Mouse (Mus musculus) heart, embryonic 12.5 days (tissue): ENCODE results near the gene U90926. TPM values are rescaled to one million over a fixed set of nuclear protein-coding genes. Genes with fewer than 3 reads are reported as not detected.
"Not testable (repeated sequence)": the region's sequence is repeated elsewhere in the genome, so short reads cannot be mapped to it uniquely, and the experiment has no call there.

ENCODE experiments used
- ATAC-seq: fragments of 200-750 bp; cut with Nextera tagmentation; 2 replicates; pipeline ENCODE4 v1.8.0; 2017; ENCODE audit warnings: moderate TSS enrichment, moderate library complexity; ENCODE audit not compliant: insufficient number of reproducible peaks, low FRiP score
- H3K27ac ChIP-seq: fragments of 300-500 bp; sonication (generic); 2 replicates; pipeline ENCODE4 v1.5.1; 2016; ENCODE audit warnings: mild to moderate bottlenecking, moderate library complexity; ENCODE audit not compliant: poor library complexity, severe bottlenecking
- H3K27me3 ChIP-seq: fragments of 300-500 bp; sonication (generic); replicated peaks from 2 replicates; pipeline ENCODE4 v1.6.1; 2016; ENCODE audit warnings: mild to moderate bottlenecking, moderate library complexity
- H3K36me3 ChIP-seq: fragments of 300-500 bp; sonication (generic); 2 replicates; pipeline ENCODE4 v1.6.1; 2016; ENCODE audit warnings: mild to moderate bottlenecking, moderate library complexity
- H3K4me1 ChIP-seq: fragments of 300-500 bp; sonication (generic); replicated peaks from 2 replicates; pipeline ENCODE4 v1.6.1; 2016; ENCODE audit warnings: mild to moderate bottlenecking
- H3K4me2 ChIP-seq: fragments of 300-500 bp; sonication (generic); 2 replicates; pipeline ENCODE4 v1.6.1; 2016; ENCODE audit warnings: mild to moderate bottlenecking, moderate library complexity
- H3K4me3 ChIP-seq: fragments of 300-500 bp; sonication (generic); 2 replicates; pipeline ENCODE4 v1.5.1; 2016; ENCODE audit warnings: mild to moderate bottlenecking
- H3K9ac ChIP-seq: fragments of 300-500 bp; sonication (generic); 2 replicates; pipeline ENCODE4 v1.6.1; 2016; ENCODE audit warnings: mild to moderate bottlenecking, moderate library complexity
- H3K9me3 ChIP-seq: fragments of 300-500 bp; sonication (generic); replicated peaks from 2 replicates; pipeline ENCODE4 v1.6.1; 2016; ENCODE audit warnings: mild to moderate bottlenecking, moderate library complexity
- WGBS: fragments of 180-500 bp; shearing (Covaris S2); methylation state at CpG from one replicate; pipeline ENCODE4 v1.1.7; 2016; 5-methylcytosine and 5-hydroxymethylcytosine counted together
- polyA plus RNA-seq: library from polyadenylated mRNA; unstranded; fragments of >200 nt; fragmentation: Nextera tagmentation; extraction: Ambion mirVana; gene quantifications from 2 replicates; pipeline ENCODE4 v1.2.1, GENCODE M21; 2016

U90926 gene
- polyA plus RNA-seq, 1 experiment from 2014 or later, result not detected

GRCm38 (mm10) chr5:92218915-92219793 lies 3.9 kb upstream of the U90926 start:
- Histone ChIP-seq H3K4me2 (no peak overlapping the region), H3K27ac (no peak overlapping the region), H3K27me3 (no peaks in the 10 kb centered on the region), H3K36me3 (no peaks in the 10 kb centered on the region), H3K4me3 (no peak overlapping the region), H3K4me1 (0 out of 2 replicates have a peak, but pooled peaks cover 10% of the 10 kb centered on the region), H3K9me3 (no peaks in the 10 kb centered on the region), H3K9ac (no peak overlapping the region)
- WGBS, result 58% methylated on average over 17 of the region's 17 CpGs
- no peak for ATAC-seq

DNA sequence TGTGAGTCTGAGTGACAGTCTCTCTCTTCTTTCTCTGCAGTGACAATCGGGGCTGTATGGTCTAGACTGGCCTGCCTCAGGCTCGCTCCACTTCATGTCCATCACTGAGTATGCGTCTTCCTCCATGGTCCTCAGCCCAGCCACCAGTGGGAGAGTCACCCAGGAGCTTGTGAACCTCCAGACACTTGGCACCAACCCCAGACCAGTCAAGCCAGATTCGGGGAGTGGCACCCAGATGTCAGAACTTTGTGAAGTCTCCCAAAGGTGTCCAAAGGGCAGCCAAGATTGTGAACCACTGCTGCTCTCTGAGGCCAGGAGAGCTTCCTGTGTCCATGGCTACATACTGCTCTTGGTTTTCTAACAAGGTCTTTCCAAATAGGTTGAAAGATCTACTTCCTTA lies 3.0 kb downstream of the U90926 start:
- H3K27me3 ChIP-seq, result no peaks in the 10 kb centered on the region
- H3K4me2 ChIP-seq, result no peak overlapping the region
- no peaks in the 10 kb centered on the region for H3K9me3 ChIP-seq
- no peak overlapping the region for H3K4me3 ChIP-seq
- H3K4me1 ChIP-seq, result no peaks in the 10 kb centered on the region
- H3K9ac ChIP-seq, result no peak overlapping the region
- H3K36me3 ChIP-seq, result no peaks in the 10 kb centered on the region
- H3K27ac ChIP-seq, result no peak overlapping the region
- 83% methylated on average over 4 of the region's 4 CpGs for WGBS
- no peak for ATAC-seq

- 63% methylated on average over 8 of the region's 8 CpGs for WGBS
- Histone ChIP-seq H3K4me2 (no peak overlapping the region), H3K9ac (no peak overlapping the region), H3K36me3 (peaks cover 4% of the 10 kb centered on the region), H3K27me3 (no peaks in the 10 kb centered on the region), H3K9me3 (no peaks in the 10 kb centered on the region), H3K4me3 (no peak overlapping the region), H3K4me1 (no peaks in the 10 kb centered on the region; the same call in 1 of the 2 replicates), H3K27ac (no peak overlapping the region)
- no peak for ATAC-seq
These were observed 5.0 kb downstream of the U90926 start for GRCm38 (mm10) chr5:92210205-92210604.

DNA sequence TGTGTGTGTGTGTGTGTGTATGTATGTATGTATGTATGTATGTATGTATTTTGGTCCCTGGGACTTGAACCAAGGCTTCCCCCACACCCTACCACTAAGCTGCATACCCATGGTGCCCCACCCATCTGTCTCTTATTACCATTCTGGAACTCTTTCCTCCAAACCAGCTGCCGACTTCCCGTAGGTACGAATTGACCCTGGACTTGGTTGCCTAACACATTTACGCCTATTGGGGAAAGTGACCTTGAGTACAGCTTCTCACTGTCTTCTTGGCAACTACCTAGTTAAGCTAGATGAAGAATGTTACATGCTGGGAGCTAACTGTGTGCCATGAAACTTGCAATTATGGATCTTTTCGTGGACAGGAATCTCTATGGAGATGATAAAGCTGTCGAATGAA lies 9.1 kb downstream of the U90926 start:
- Histone ChIP-seq H3K4me2 (no peak overlapping the region), H3K27me3 (no peaks in the 10 kb centered on the region), H3K4me3 (no peak overlapping the region), H3K36me3 (peaks cover 35% of the 10 kb centered on the region), H3K9ac (no peak overlapping the region), H3K9me3 (no peaks in the 10 kb centered on the region), H3K4me1 (peaks cover 13% of the 10 kb centered on the region), H3K27ac (no peak overlapping the region)
- WGBS, result 94% methylated on average over 6 of the region's 6 CpGs
- ATAC-seq, result no peak

- no peak overlapping the region for H3K4me2 ChIP-seq
- no peak for ATAC-seq
- peaks cover 13% of the 10 kb centered on the region for H3K4me1 ChIP-seq
- no peak overlapping the region for H3K27ac ChIP-seq
- no peak overlapping the region for H3K9ac ChIP-seq
- H3K4me3 ChIP-seq, result no peak overlapping the region
- H3K9me3 ChIP-seq, result no peaks in the 10 kb centered on the region
- peaks cover 39% of the 10 kb centered on the region for H3K36me3 ChIP-seq
- no peaks in the 10 kb centered on the region for H3K27me3 ChIP-seq
- WGBS, result 90% methylated on average over 5 of the region's 5 CpGs
These were observed 9.5 kb downstream of the U90926 start for GRCm38 (mm10) chr5:92205706-92206105.

GRCm38 (mm10) chr5:92205184-92205583 lies 10.0 kb downstream of the U90926 start:
- Histone ChIP-seq H3K4me1 (peaks cover 13% of the 10 kb centered on the region), H3K4me3 (no peak overlapping the region), H3K27me3 (no peaks in the 10 kb centered on the region), H3K27ac (no peak overlapping the region), H3K4me2 (no peak overlapping the region), H3K36me3 (peaks cover 43% of the 10 kb centered on the region), H3K9ac (no peak overlapping the region), H3K9me3 (no peaks in the 10 kb centered on the region)
- 91% methylated on average over 7 of the region's 7 CpGs for whole genome bisulfite sequencing
- ATAC-seq, result no peak

- peaks cover 13% of the 10 kb centered on the region for H3K4me1 ChIP-seq
- H3K4me2 ChIP-seq, result no peak overlapping the region
- no peak overlapping the region for H3K4me3 ChIP-seq
- H3K36me3 ChIP-seq, result peaks cover 51% of the 10 kb centered on the region
- 0 out of 2 replicates have a peak, but pooled peaks have one; percentile 68 for ATAC-seq
- 39% methylated on average over 6 of the region's 6 CpGs for WGBS
- H3K9ac ChIP-seq, result no peak overlapping the region
- H3K27me3 ChIP-seq, result no peaks in the 10 kb centered on the region
- H3K27ac ChIP-seq, result peak overlapping the region; percentile 16; the same call in 1 of the 2 replicates
- no peaks in the 10 kb centered on the region for H3K9me3 ChIP-seq
These were observed 10.8 kb downstream of the U90926 start for GRCm38 (mm10) chr5:92204162-92205036.

DNA sequence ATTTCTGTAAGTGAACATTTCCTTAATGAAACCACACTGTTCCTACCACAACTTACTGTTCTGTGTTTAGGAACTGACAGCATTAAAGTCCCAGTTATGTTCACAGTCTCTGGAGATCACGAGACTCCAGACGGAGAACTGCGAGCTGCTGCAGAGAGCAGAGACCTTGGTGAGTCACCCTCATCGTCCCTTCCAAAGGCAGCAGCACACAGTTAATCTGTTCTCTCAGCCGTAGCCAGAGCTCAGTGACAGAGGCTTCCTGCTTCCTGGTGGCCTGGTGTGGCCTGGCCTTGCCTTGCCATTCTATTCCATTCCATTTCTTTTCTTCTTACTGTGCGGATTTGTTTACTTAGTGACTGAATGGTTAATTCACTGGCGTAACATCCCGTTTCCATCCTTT lies 16.9 kb downstream of the U90926 start:
- H3K9ac ChIP-seq, result no peak overlapping the region
- H3K4me3 ChIP-seq, result no peak overlapping the region
- no peaks in the 10 kb centered on the region for H3K4me1 ChIP-seq
- no peak overlapping the region for H3K4me2 ChIP-seq
- no peak for ATAC-seq
- no peaks in the 10 kb centered on the region for H3K9me3 ChIP-seq
- H3K27ac ChIP-seq, result no peak overlapping the region
- WGBS, result 70% methylated on average over 8 of the region's 8 CpGs
- H3K27me3 ChIP-seq, result no peaks in the 10 kb centered on the region
- H3K36me3 ChIP-seq, result peaks cover 86% of the 10 kb centered on the region

GRCm38 (mm10) chr5:92196895-92197811 lies 18.1 kb downstream of the U90926 start:
- peaks cover 87% of the 10 kb centered on the region for H3K36me3 ChIP-seq
- H3K4me3 ChIP-seq, result no peak overlapping the region
- H3K4me1 ChIP-seq, result no peaks in the 10 kb centered on the region
- ATAC-seq, result no peak
- H3K27me3 ChIP-seq, result no peaks in the 10 kb centered on the region
- H3K9ac ChIP-seq, result no peak overlapping the region
- H3K9me3 ChIP-seq, result no peaks in the 10 kb centered on the region
- no peak overlapping the region for H3K4me2 ChIP-seq
- no peak overlapping the region for H3K27ac ChIP-seq
- WGBS, result 85% methylated on average over 15 of the region's 15 CpGs

DNA sequence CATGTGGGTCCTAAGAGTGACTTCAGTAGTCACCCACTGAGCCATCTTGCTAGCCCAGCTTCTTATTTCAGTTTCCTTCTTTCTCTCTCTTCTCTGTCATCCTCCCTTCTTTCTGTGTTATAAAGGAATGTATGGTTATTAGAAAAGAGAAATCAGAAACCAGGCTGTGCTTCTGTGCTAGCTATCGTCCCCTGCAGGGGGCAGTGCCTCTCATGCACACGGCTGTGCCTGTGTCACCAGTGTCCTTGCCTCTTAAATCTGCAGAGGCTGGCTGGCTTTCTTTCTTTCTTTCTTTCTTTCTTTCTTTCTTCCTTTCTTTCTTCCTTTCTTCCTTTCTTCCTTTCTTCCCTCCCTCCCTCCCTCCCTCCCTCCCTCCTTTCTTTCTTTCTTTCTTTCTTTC lies 19.5 kb downstream of the U90926 start:
- H3K4me1 ChIP-seq, ATAC-seq, H3K4me3 ChIP-seq, H3K27me3 ChIP-seq, H3K4me2 ChIP-seq, H3K9ac ChIP-seq, H3K27ac ChIP-seq, H3K9me3 ChIP-seq: not testable (repeated sequence)
- 57% methylated on average over 2 of the region's 2 CpGs for WGBS
- peaks cover 81% of the 10 kb centered on the region for H3K36me3 ChIP-seq
